Mouse (Mus musculus) intestine, postnatal 0 days (tissue): Measurements from ENCODE around the gene Ptpn7. TPM values are rescaled to one million over a fixed set of nuclear protein-coding genes. Genes with fewer than 3 reads are reported as not detected.
"Not testable (repeated sequence)": the region's sequence is repeated elsewhere in the genome, so short reads cannot be mapped to it uniquely, and the experiment has no call there.

ENCODE experiments used
- ATAC-seq: fragments of 200-750 bp; cut with Nextera tagmentation; 2 replicates; pipeline ENCODE4 v1.8.0; 2017; ENCODE audit warnings: mild to moderate bottlenecking, moderate TSS enrichment, moderate library complexity
- H3K27ac ChIP-seq: fragments of 300-500 bp; sonication (generic); 2 replicates; pipeline ENCODE4 v1.5.1; 2014; ENCODE audit warnings: mild to moderate bottlenecking, low read depth, low read length, moderate library complexity
- H3K27me3 ChIP-seq: fragments of 300-500 bp; sonication (generic); replicated peaks from 2 replicates; pipeline ENCODE4 v1.6.1; 2014; ENCODE audit warnings: low read length, mixed read lengths; ENCODE audit not compliant: control insufficient read depth, insufficient read depth
- H3K36me3 ChIP-seq: fragments of 300-500 bp; sonication (generic); 2 replicates; pipeline ENCODE4 v1.6.1; 2014; ENCODE audit warnings: mild to moderate bottlenecking, moderate library complexity; ENCODE audit not compliant: control insufficient read depth, insufficient read depth
- H3K4me1 ChIP-seq: fragments of 300-500 bp; sonication (generic); replicated peaks from 2 replicates; pipeline ENCODE4 v1.6.1; 2014; ENCODE audit warnings: antibody characterized with exemption, low read length, mixed read lengths; ENCODE audit not compliant: control insufficient read depth, insufficient read depth
- H3K4me2 ChIP-seq: fragments of 300-500 bp; sonication (generic); replicated peaks from 2 replicates; pipeline ENCODE4 v1.6.1; 2014; ENCODE audit warnings: low read depth, mild to moderate bottlenecking, moderate library complexity
- H3K4me3 ChIP-seq: fragments of 300-500 bp; sonication (generic); 2 replicates; pipeline ENCODE4 v1.5.1; 2014; ENCODE audit warnings: low read depth, low read length
- H3K9ac ChIP-seq: fragments of 300-500 bp; sonication (generic); 2 replicates; pipeline ENCODE4 v1.6.1; 2014; ENCODE audit warnings: mild to moderate bottlenecking, low read depth, low read length
- H3K9me3 ChIP-seq: fragments of 300-500 bp; sonication (generic); 2 replicates; pipeline ENCODE4 v1.6.1; 2016; ENCODE audit warnings: mixed run types; ENCODE audit not compliant: control insufficient read depth
- CTCF ChIP-seq: sonication (generic); IDR thresholded peaks from 2 replicates; pipeline ENCODE4 v1.5.1; 2016; ENCODE audit warnings: low read depth, mild to moderate bottlenecking, control low read depth, antibody characterized with exemption, moderate library complexity
- WGBS: fragments of 180-500 bp; shearing (Covaris S2); extraction: QIAGEN DNeasy Blood & Tissue Kit; methylation state at CpG from one replicate; pipeline ENCODE4 v1.1.7; 2014; 5-methylcytosine and 5-hydroxymethylcytosine counted together
- polyA plus RNA-seq: library from polyadenylated mRNA; unstranded; fragments of >200 nt; fragmentation: Nextera tagmentation; extraction: Ambion mirVana; gene quantifications from 2 replicates; pipeline ENCODE4 v1.2.1, GENCODE M21; 2015

The Ptpn7 gene
- polyA plus RNA-seq, 1 experiment from 2014 or later, result 0.76 TPM

GRCm38 (mm10) chr1:135188197-135188596 is 55.7 kb downstream of the Ptpn7 start:
- Histone ChIP-seq H3K9me3 (no peaks in the 10 kb centered on the region), H3K27ac (no peak overlapping the region), H3K4me2 (no peak overlapping the region), H3K27me3 (no peaks in the 10 kb centered on the region), H3K36me3 (no peaks in the 10 kb centered on the region), H3K9ac (no peak overlapping the region), H3K4me1 (0 out of 2 replicates have a peak, but pooled peaks cover 1% of the 10 kb centered on the region), H3K4me3 (no peak overlapping the region)
- 46% methylated on average over 3 of the region's 3 CpGs for WGBS
- ATAC-seq, result no peak
- TF ChIP-seq CTCF, result no peak

DNA sequence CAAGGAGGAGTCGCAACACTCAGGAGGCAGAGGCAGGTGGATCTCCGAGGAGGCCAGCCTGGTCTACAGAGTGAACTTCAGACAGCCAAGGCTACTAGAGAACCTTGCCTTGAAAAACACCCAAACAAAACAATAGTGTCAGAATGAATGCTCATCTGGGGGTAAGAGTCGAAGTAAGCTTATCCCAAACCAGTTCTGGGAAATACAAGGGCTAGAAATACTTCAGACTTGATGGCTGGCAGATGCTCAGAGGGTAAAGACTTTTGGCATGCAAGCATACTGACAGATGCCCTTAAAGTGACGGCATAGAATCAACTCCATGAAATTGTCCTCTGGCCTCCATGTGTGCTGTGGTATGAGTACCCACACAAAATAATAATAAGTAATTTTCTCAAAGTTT is 56.7 kb downstream of the Ptpn7 start:
- Histone ChIP-seq H3K27ac (no peak overlapping the region), H3K4me2 (no peak overlapping the region), H3K4me1 (no peaks in the 10 kb centered on the region), H3K27me3 (no peaks in the 10 kb centered on the region), H3K36me3 (no peaks in the 10 kb centered on the region), H3K9me3 (no peaks in the 10 kb centered on the region), H3K9ac (no peak overlapping the region), H3K4me3 (no peak overlapping the region)
- TF ChIP-seq CTCF, result no peak
- WGBS, result 90% methylated on average over 4 of the region's 4 CpGs
- no peak for ATAC-seq

GRCm38 (mm10) chr1:135194335-135194734 is 61.8 kb downstream of the Ptpn7 start:
- not testable (repeated sequence) for ATAC-seq, H3K9me3 ChIP-seq, H3K4me3 ChIP-seq, H3K4me2 ChIP-seq, H3K27ac ChIP-seq, H3K9ac ChIP-seq, H3K4me1 ChIP-seq, H3K27me3 ChIP-seq, H3K36me3 ChIP-seq
- 76% methylated on average over 5 of the region's 5 CpGs for WGBS

Other genes starting within 250 kb of the Ptpn7 start
- gene Ppp1r12b, start 176.8 kb upstream of the Ptpn7 start, polyA plus RNA-seq, result 11.5 and 13.0 TPM in 2 replicates
- gene Ube2t, start 170.1 kb upstream of the Ptpn7 start, polyA plus RNA-seq, result 9.4 and 12.3 TPM in 2 replicates
- gene Lgr6, start 27.4 kb upstream of the Ptpn7 start, polyA plus RNA-seq, result 0.37 and 0.44 TPM in 2 replicates
- 66.6 and 68.8 TPM in 2 replicates for gene Arl8a, start 14.1 kb downstream of the Ptpn7 start, polyA plus RNA-seq
- 1.7 and 2.0 TPM in 2 replicates for gene Gpr37l1, start 35.0 kb downstream of the Ptpn7 start, polyA plus RNA-seq
- 159 and 164 TPM in 2 replicates for gene Elf3, start 125.9 kb downstream of the Ptpn7 start, polyA plus RNA-seq
- gene Rnpep, start 151.4 kb downstream of the Ptpn7 start, polyA plus RNA-seq, result 136 and 141 TPM in 2 replicates
- 257 and 271 TPM in 2 replicates for gene Timm17a, start 181.1 kb downstream of the Ptpn7 start, polyA plus RNA-seq
- gene Lmod1, start 192.1 kb downstream of the Ptpn7 start, polyA plus RNA-seq, result 11.8 and 13.5 TPM in 2 replicates
- 12.4 and 13.1 TPM in 2 replicates for gene Shisa4, start 242.5 kb downstream of the Ptpn7 start, polyA plus RNA-seq